Mouse (Mus musculus) retina, adult 2 months (tissue): ENCODE measurements around the gene Lhx4.

Experiments
- DNase-seq: peaks from one replicate; pipeline ENCODE4 v3.0.0-alpha.2; 2012; ENCODE audit warnings: low read depth, low spot score

The Lhx4 gene

GRCm38 (mm10) chr1:155751484-155752255, at the start of gene Lhx4:
Gene Lhx4 (minus strand): TSS chr1:155751684.
- DNase-seq: no peak

GRCm38 (mm10) chr1:155798000-155798399, 46.5 kb upstream of the Lhx4 start:
- no peak for DNase-seq

GRCm38 (mm10) chr1:155797425-155797824, 45.9 kb upstream of the Lhx4 start:
- no peak for DNase-seq

DNA sequence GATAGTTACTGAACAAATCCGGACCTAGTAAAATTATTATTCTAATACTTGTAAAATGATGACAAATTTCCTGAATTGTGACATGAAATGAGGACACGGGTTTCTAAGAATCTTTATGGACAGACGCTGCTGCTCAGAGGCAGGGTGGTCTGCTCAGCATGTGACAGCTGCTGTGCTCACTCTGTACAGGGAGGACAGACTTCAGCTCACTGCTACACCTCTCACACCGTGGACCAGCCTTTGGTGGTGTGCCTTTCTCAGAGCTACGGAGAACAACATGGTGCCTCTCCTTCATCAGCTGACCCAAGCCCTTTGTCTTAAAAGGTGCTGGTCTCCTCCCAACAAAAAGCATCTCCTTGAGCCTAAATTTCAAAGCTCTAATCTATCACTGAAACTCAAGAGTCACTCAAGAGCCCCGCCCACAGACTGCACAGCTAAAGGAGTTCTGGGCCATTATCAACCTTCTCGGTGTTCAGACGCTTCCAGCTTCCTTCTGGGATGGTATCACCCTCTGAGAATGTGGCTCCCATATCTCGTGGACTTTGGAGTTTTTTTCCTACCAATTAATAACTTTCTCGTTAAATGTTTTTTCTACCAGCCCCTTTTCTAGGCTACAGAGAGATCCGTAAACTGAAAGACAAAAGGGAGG, 45.4 kb upstream of the Lhx4 start:
- DNase-seq: no peak

- DNase-seq: no peak
These were observed 44.3 kb upstream of the Lhx4 start for GRCm38 (mm10) chr1:155795791-155796233.

DNA sequence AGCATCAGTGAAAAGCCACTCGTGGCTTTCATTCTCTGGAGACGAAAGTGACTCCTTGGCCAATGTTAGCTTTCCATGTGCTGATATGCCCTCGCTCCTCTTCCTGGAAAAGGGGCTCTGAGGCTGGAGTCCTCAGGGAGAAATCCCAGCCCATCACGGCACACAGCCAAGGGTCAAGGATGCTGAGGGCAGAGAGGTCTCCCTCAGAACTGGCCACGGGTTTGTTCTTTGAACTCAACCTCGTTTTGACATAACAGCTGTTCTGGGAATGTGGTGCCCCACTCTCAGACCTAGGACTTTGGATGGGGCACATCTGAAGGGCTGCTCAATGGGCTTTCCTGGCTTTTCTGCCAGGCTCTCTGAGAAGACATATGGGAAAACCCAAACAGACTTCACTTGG, 43.4 kb upstream of the Lhx4 start:
- no peak for DNase-seq

DNA sequence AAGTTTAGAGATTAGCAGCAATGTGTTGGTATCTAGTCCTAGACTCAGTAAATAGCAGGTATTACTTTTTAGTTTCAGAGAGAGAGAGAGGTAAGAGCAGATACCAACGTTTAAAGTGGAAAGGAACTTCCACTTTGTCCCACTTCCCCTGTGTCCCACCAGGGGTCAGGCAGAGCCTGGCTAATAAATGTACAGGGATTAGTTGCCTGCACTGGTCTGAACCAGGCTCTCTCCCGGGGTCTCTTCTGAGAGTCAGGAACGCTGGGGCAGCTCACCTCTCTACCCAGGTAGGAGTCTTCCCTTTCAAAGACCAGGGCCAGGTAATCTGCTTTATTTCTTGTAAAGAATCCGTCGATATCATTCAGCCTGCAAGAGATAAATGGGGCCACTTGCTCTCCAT, 40.4 kb upstream of the Lhx4 start:
- no peak for DNase-seq

DNA sequence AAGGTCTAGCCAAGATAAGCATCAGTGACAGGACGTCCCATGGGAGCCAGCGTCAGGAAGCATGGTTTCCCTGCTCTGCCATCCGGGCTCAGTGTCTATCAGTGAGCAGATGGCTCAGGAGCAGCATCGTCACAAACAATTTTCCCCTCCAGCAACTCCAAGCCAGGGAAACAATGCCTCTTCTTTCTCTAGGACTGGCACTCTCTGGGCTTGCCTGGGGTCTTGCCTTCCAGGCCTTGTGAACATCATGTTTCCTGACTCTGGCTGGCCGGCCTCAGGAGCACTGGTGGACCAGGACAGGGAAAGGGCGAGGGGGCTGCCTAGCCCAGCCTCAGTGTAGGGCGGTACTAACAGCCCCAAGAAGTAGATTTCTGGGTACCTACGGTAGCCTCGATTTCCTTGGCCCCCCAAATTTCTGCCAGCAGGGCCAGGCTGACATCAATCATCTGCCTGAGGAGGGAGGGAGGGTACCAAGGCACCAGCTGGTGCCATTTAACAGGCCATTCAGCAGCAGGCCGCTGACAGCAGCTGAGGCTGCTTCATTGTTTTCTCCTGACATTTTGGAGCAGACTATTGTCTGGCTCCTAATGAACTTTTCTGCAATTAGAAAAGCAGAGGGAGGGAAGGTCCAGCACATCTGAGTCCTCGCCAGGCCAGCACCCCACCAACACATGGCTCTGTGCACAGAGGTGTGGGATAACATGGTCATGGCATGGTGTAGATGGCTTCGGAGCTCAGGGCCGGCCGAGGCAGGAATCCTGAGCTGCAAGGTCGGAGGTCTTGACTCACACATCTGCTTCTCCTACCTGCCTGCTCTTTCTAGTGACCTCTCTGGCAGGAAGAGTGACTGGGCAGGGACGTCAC, 38.9 kb upstream of the Lhx4 start:
- DNase-seq: no peak

DNA sequence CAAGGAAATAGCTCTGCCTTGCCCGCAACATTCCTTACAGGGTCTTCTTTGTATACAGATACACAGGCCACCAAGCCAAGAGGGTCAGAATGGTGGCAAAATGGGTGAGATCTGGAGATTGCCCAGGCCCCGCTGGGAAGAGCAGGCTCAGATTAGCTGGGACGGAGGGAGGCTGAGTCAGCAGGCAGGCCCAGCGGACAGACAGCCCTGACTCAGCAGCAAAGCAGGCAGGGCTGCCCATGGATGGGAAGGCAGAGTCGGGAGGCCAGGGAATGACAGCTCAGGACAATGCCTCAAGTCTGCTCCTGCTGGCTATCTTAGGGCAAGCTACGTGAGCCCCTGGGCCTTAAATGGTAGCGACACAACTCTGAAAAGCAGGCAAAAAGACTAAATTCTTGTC, 34.4 kb upstream of the Lhx4 start:
- DNase-seq: no peak

GRCm38 (mm10) chr1:155784343-155785205, 33.1 kb upstream of the Lhx4 start:
- DNase-seq: peak; percentile 20

- DNase-seq: no peak
These were observed 30.9 kb upstream of the Lhx4 start for GRCm38 (mm10) chr1:155782382-155782781.

- DNase-seq: peak; percentile 57
These were observed 26.4 kb upstream of the Lhx4 start for GRCm38 (mm10) chr1:155777641-155778625.

- no peak for DNase-seq
These were observed 7.7 kb upstream of the Lhx4 start for GRCm38 (mm10) chr1:155759167-155759566.

GRCm38 (mm10) chr1:155758711-155759110, 7.2 kb upstream of the Lhx4 start:
- DNase-seq: no peak

- DNase-seq: no peak
These were observed 6.1 kb upstream of the Lhx4 start for GRCm38 (mm10) chr1:155757621-155758020.

- no peak for DNase-seq
These were observed 1.9 kb upstream of the Lhx4 start for GRCm38 (mm10) chr1:155753411-155753810.

GRCm38 (mm10) chr1:155750517-155751178, 836 bp downstream of the Lhx4 start:
- DNase-seq: no peak

- DNase-seq: no peak
These were observed 3.6 kb downstream of the Lhx4 start for GRCm38 (mm10) chr1:155747911-155748310.

DNA sequence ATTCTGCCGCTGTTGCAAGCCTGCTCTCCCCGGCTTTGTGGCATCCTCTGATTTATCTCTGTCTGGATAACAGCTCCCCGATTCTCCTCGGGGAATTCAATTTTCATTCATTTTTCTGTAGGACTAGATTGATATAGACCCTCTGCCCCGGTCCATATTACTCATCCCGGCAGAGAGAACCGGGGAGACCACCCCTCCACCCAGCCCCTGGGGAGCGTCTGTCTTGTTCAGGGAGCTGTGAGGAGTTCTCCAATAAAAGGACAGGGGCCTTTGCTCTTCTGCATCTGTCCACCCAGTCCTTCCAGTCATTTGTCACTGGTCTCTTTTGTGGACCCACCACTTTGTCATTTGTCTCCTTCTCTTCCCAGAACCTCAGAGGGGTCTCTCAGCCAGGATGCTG, 4.5 kb downstream of the Lhx4 start:
- DNase-seq: no peak
